Mouse (Mus musculus): Measurements from ENCODE around the gene Bag1. TPM values are rescaled to one million over a fixed set of nuclear protein-coding genes. Genes with fewer than 3 reads are reported as not detected.

Gene Bag1
- polyA plus RNA-seq, 1 experiment from 2014 or later: 206 TPM

DNA sequence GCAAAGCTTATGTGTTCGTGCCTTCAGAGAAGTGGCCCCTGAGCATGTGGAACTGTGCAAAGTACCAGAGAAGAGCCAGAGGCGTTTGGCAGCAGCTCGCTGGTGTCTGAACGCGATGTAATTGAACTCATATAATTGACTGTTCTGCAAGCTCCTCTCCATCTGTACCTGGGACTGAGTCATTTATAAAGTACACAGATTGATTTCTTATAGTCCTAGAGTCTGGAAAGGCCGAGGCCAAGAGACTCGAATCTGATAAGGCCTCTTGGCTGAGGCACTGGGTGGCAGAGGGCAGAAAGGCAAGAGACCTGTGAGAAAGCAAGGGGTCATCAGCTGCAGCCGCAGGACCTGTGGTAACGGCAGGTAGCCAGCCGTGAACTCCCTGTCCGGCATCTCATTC lies 59.3 kb downstream of the Bag1 start:
- 79% methylated on average over 11 of the region's 11 CpGs for WGBS
- H3K4me3 ChIP-seq: no peak overlapping the region
- H3K9me3 ChIP-seq (replicated peaks): no peaks in the 10 kb centered on the region
- H3K27me3 ChIP-seq (replicated peaks): no peaks in the 10 kb centered on the region
- no peak overlapping the region for H3K27ac ChIP-seq (ENCODE audit: poor library complexity, severe bottlenecking)
- no peak overlapping the region for H3K4me2 ChIP-seq
- no peak for ATAC-seq (ENCODE audit: insufficient number of reproducible peaks, low FRiP score)
- H3K36me3 ChIP-seq: no peaks in the 10 kb centered on the region
- peaks cover 11% of the 10 kb centered on the region for H3K4me1 ChIP-seq (replicated peaks)
- no peak overlapping the region for H3K9ac ChIP-seq

Small RNA genes lying within 50 kb of the gene (microRNA-seq; reads per million reads assigned to microRNA genes)
- 0.71 reads per million for gene Mir3094

Other genes with a start within 250 kb of the Bag1 start
- gene Aptx, start 245.1 kb downstream of the Bag1 start, polyA plus RNA-seq (2016; fragmentation: Nextera tagmentation; extraction: Ambion mirVana): 28.9 and 29.3 TPM in 2 replicates
- gene Dnaja1, start 226.1 kb downstream of the Bag1 start, polyA plus RNA-seq (2016; fragmentation: Nextera tagmentation; extraction: Ambion mirVana): 303 and 308 TPM in 2 replicates
- 93.8 and 94.3 TPM in 2 replicates for gene Smu1, start 190.4 kb downstream of the Bag1 start, polyA plus RNA-seq (2016; fragmentation: Nextera tagmentation; extraction: Ambion mirVana)
- gene B4galt1, start 94.3 kb downstream of the Bag1 start, polyA plus RNA-seq (2016; fragmentation: Nextera tagmentation; extraction: Ambion mirVana): 56.5 and 58.0 TPM in 2 replicates
- gene Spink4, start 28.2 kb downstream of the Bag1 start, polyA plus RNA-seq (2016; fragmentation: Nextera tagmentation; extraction: Ambion mirVana): 8.9 and 10.4 TPM in 2 replicates
- 76.2 and 79.4 TPM in 2 replicates for gene Chmp5, start 113 bp upstream of the Bag1 start, polyA plus RNA-seq (2016; fragmentation: Nextera tagmentation; extraction: Ambion mirVana)
- gene Nfx1, start 22.6 kb upstream of the Bag1 start, polyA plus RNA-seq (2016; fragmentation: Nextera tagmentation; extraction: Ambion mirVana): 67.8 and 75.0 TPM in 2 replicates
- gene Aqp7, start 99.8 kb upstream of the Bag1 start, polyA plus RNA-seq (2016; fragmentation: Nextera tagmentation; extraction: Ambion mirVana): 0.09 TPM in 1 of 2 replicates, not detected in the other
- 2.2 and 2.6 TPM in 2 replicates for gene Aqp3, start 149.9 kb upstream of the Bag1 start, polyA plus RNA-seq (2016; fragmentation: Nextera tagmentation; extraction: Ambion mirVana)
- gene Nol6, start 176.2 kb upstream of the Bag1 start, polyA plus RNA-seq (2016; fragmentation: Nextera tagmentation; extraction: Ambion mirVana): 21.6 and 22.0 TPM in 2 replicates
- gene Ube2r2, start 187.4 kb upstream of the Bag1 start, polyA plus RNA-seq (2016; fragmentation: Nextera tagmentation; extraction: Ambion mirVana): 77.4 and 87.7 TPM in 2 replicates